Mouse (Mus musculus) thymus, adult 2 months (tissue): ENCODE results near the gene Galnt7.

Source experiments
- CTCF ChIP-seq: fragments of 200-500 bp; IDR thresholded peaks from 2 replicates; pipeline ENCODE4 v1.5.1; 2012; ENCODE audit warnings: mild to moderate bottlenecking, control low read depth, low read length, moderate library complexity, borderline replicate concordance; ENCODE audit not compliant: control insufficient read depth, poor library complexity, insufficient read depth; ENCODE audit errors: extremely low read depth
- POLR2A ChIP-seq: fragments of 200-500 bp; IDR thresholded peaks from 2 replicates; pipeline ENCODE4 v1.6.1; 2012; ENCODE audit warnings: mild to moderate bottlenecking, low read length, control low read depth, moderate library complexity; ENCODE audit not compliant: control insufficient read depth, poor library complexity, insufficient read depth; ENCODE audit errors: extremely low read depth

DNA sequence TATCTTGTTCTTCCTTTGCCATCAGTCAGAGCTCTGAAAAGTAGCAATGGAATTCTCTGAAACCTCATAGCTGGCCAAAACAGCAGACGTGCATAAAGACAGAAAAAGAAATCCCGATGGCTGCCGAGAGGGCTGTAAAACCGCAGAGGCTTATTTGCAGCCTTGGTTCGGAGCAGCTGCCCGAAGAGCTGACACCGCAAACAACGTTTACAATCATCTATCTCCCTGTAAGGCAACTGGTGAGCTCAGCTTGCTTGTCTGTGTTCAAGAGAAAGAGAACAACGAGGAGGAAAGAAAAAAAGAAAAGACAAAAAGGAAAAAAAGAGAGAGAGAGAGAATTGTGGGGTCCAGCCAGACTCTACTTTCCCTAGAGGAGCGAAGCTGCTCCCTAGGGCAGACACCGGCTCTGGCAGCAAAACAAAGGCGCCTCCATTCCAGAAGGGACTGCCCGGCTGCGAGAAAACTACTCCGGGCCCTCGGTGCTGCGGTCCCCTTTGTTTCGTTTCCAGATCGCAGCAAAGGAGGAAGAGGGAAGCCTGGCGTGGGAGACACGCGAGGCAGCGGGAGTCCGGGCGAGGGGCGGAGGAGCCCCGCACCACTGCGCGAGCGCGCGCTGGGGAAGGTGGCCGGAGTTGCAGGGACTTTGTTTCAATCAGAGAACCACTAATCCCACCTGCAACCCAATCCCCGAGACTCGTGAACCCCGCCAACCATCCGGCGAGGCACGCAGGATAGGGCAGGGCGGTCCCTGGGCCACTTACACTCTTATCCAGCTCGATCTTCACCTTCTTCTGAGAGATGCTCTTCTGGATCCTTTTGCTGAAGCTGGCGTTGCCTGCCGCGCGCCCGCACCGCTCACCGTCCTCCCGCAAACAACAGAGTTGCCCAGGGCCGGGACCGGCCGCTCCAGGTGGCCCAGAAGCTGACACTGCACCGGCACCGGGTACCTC, 166.1 kb downstream of the Galnt7 start:
- TF ChIP-seq CTCF, result no peak
- TF ChIP-seq POLR2A, result no peak
